Mouse (Mus musculus): ENCODE results near the gene Tgif1. TPM values are rescaled to one million over a fixed set of nuclear protein-coding genes. Genes with fewer than 3 reads are reported as not detected.

Tgif1 gene
- 10 to 100 TPM; 31.6 to 52.5 TPM for polyA plus RNA-seq (2017; shearing (Covaris generic))

GRCm38 (mm10) chr17:70853436-70853905 is at the start of gene Tgif1:
Tgif1 (minus strand) TSS chr17:70853546.

Other genes with a start within 250 kb of the Tgif1 start
- 1 to 10 TPM in 1 of 2 experiments, under 1 TPM in 1; 0.11 to 1.9 TPM for gene Myom1, start 149.1 kb upstream of the Tgif1 start, polyA plus RNA-seq (2017; shearing (Covaris generic))
- gene Myl12a, start 149.3 kb upstream of the Tgif1 start, polyA plus RNA-seq (2017; shearing (Covaris generic)) = 1,000 to 10,000 TPM in 1 of 2 experiments, 100 to 1,000 TPM in 1; 799 to 1,066 TPM